Mouse (Mus musculus) kidney, adult 2 months (tissue): ENCODE results near the gene Olfr113.

Experiments
- CTCF ChIP-seq: fragments of 200-500 bp; conservative IDR thresholded peaks from 2 replicates; pipeline ENCODE4 v1.5.1; 2011; ENCODE audit warnings: low read depth, mild to moderate bottlenecking, control low read depth, low read length, moderate library complexity, mixed read lengths; ENCODE audit not compliant: insufficient read depth, insufficient read length
- POLR2A ChIP-seq: fragments of 200-500 bp; IDR thresholded peaks from one replicate; pipeline ENCODE4 v1.6.1; 2011; ENCODE audit warnings: low read depth, low read length, control low read depth

- TF ChIP-seq POLR2A: no peak
- TF ChIP-seq CTCF: no peak
Observed at GRCm38 (mm10) chr17:37543800-37544435, 33.5 kb downstream of the Olfr113 start.
